Mouse (Mus musculus) liver, embryonic 14.5 days (tissue): ENCODE results near the gene Myof.

Experiments
- CTCF ChIP-seq: IDR thresholded peaks from 2 replicates; pipeline ENCODE4 v1.5.1; 2016; ENCODE audit warnings: antibody characterized with exemption, low read depth, control low read depth
- EP300 ChIP-seq: IDR thresholded peaks from 2 replicates; pipeline ENCODE4 v1.6.1; 2016; ENCODE audit warnings: antibody characterized with exemption, low read depth

GRCm38 (mm10) chr19:37881431-37882081 is 161.8 kb downstream of the Myof start:
- TF ChIP-seq CTCF: no peak
- no peak for TF ChIP-seq EP300
